Mouse (Mus musculus): ENCODE results near the gene Sipa1l3.

Gene Sipa1l3

GRCm38 (mm10) chr7:29518421-29519210, at the start of gene Sipa1l3:
Gene Sipa1l3, minus strand, starts transcription at chr7:29518641.
- peak; percentile 95 to 97 for DNase-seq (ENCODE audit: low spot score in 2 of 2)

- DNase-seq (ENCODE audit: low spot score in 2 of 2) = no peak
These were observed 44.6 kb upstream of the Sipa1l3 start for GRCm38 (mm10) chr7:29563006-29563405.

GRCm38 (mm10) chr7:29561046-29561445, 42.6 kb upstream of the Sipa1l3 start:
- no peak for DNase-seq (ENCODE audit: low spot score in 2 of 2)

- no peak for DNase-seq (ENCODE audit: low spot score in 2 of 2)
These were observed 40.8 kb upstream of the Sipa1l3 start for GRCm38 (mm10) chr7:29559290-29559689.

GRCm38 (mm10) chr7:29558744-29559143, 40.3 kb upstream of the Sipa1l3 start:
- no peak for DNase-seq (ENCODE audit: low spot score in 2 of 2)

- DNase-seq (ENCODE audit: low spot score in 2 of 2) = no peak
These were observed 37.8 kb upstream of the Sipa1l3 start for GRCm38 (mm10) chr7:29556283-29556682.

- no peak for DNase-seq (ENCODE audit: low spot score in 2 of 2)
These were observed 37.1 kb upstream of the Sipa1l3 start for GRCm38 (mm10) chr7:29555521-29555920.

GRCm38 (mm10) chr7:29555051-29555450, 36.6 kb upstream of the Sipa1l3 start:
- no peak for DNase-seq (ENCODE audit: low spot score in 2 of 2)

- DNase-seq (ENCODE audit: low spot score in 2 of 2) = no peak
These were observed 32.2 kb upstream of the Sipa1l3 start for GRCm38 (mm10) chr7:29550691-29551090.

- no peak for DNase-seq (ENCODE audit: low spot score in 2 of 2)
These were observed 23.2 kb upstream of the Sipa1l3 start for GRCm38 (mm10) chr7:29541608-29542007.

GRCm38 (mm10) chr7:29541186-29541585, 22.7 kb upstream of the Sipa1l3 start:
- DNase-seq (ENCODE audit: low spot score in 2 of 2) = no peak

- DNase-seq (ENCODE audit: low spot score in 2 of 2) = no peak
These were observed 22.2 kb upstream of the Sipa1l3 start for GRCm38 (mm10) chr7:29540631-29541030.

GRCm38 (mm10) chr7:29523700-29524099, 5.3 kb upstream of the Sipa1l3 start:
- DNase-seq (ENCODE audit: low spot score in 2 of 2) = peak; percentile 54 to 77

GRCm38 (mm10) chr7:29521841-29522575, 3.6 kb upstream of the Sipa1l3 start:
- DNase-seq (ENCODE audit: low spot score in 2 of 2) = peak; percentile 70 to 81

GRCm38 (mm10) chr7:29521365-29521764, 2.9 kb upstream of the Sipa1l3 start:
- DNase-seq (ENCODE audit: low spot score in 2 of 2) = no peak

GRCm38 (mm10) chr7:29520794-29521193, 2.4 kb upstream of the Sipa1l3 start:
- no peak for DNase-seq (ENCODE audit: low spot score in 2 of 2)

- DNase-seq (ENCODE audit: low spot score in 2 of 2) = no peak
These were observed 740 bp upstream of the Sipa1l3 start for GRCm38 (mm10) chr7:29519211-29519550.

- DNase-seq (ENCODE audit: low spot score in 2 of 2) = no peak
These were observed 404 bp downstream of the Sipa1l3 start for GRCm38 (mm10) chr7:29518054-29518420.

- no peak for DNase-seq (ENCODE audit: low spot score in 2 of 2)
These were observed 1.3 kb downstream of the Sipa1l3 start for GRCm38 (mm10) chr7:29517178-29517577.

GRCm38 (mm10) chr7:29515652-29516051, 2.8 kb downstream of the Sipa1l3 start:
- no peak for DNase-seq (ENCODE audit: low spot score in 2 of 2)

- DNase-seq (ENCODE audit: low spot score in 2 of 2) = no peak
These were observed 5.7 kb downstream of the Sipa1l3 start for GRCm38 (mm10) chr7:29512729-29513128.

- DNase-seq (ENCODE audit: low spot score in 2 of 2) = no peak
These were observed 6.7 kb downstream of the Sipa1l3 start for GRCm38 (mm10) chr7:29511598-29512275.

- DNase-seq (ENCODE audit: low spot score in 2 of 2) = no peak
These were observed 9.9 kb downstream of the Sipa1l3 start for GRCm38 (mm10) chr7:29508522-29508921.
